Mouse (Mus musculus) urinary bladder, adult 18-20 months (tissue): ENCODE results near the gene Gif.

Experiments
- DNase-seq, 2 experiments: peaks; one replicate each; pipeline ENCODE4 v3.0.0; 2022; ENCODE audit warnings: low spot score in 2 of 2, mixed read lengths in 2 of 2

Gene Gif

GRCm38 (mm10) chr19:11794447-11794846 lies 47.1 kb downstream of the Gif start:
- no peak for DNase-seq

DNA sequence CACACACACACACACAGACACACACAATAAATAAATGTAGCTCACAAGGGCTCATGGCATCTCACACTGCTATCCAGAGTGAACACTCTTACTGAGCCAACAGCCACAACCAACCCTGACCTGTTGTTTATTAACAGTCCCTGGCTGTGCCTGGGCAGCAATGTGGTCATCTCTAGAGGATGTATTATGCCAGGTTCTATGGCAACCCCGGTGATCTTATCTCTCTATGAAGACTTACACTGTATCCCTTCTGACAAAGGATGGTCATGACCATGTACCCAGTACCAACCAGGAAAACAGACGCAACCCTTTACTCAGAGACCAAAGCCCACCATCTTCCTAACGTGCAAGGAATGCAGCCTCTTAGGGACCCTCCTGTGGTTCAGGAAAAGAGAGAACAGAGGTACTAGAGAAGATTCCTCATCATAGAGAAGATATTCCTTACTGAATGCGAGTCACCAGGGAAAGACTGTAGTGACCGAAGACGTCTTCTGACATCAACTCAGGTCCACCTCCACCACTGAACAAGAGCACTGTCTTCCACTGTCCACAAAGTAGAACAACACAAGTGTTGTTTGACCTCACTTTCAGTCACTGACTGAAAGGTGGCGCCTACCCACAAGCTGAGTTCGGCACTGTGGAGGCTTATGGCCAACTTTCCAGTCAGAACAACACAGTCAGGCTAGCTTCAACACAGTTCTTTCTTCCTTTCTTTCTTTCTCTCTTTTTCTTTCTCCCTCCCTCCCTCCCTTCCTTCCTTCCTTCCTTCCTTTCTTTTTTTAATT lies 53.4 kb downstream of the Gif start:
- no peak for DNase-seq

DNA sequence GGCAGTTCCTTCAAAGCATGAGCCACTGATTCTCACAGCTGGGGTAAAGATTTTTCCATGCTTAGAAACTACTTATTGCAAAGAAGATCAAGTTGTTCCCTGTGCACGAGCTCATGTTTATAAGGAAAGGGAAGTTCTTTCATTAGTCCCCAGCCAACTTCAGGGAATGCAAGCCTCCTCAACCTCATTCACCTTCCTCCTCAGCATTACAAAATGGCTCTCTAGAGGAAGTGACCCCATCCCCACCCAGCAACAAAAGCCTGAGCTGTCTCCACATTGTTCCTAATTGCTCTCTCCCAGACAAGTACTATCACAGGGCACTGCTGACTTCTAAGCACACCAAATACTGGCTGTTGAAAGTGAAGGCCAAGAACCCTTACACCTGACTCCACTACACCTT lies 57.1 kb downstream of the Gif start:
- no peak for DNase-seq

GRCm38 (mm10) chr19:11807251-11807650 lies 59.9 kb downstream of the Gif start:
- DNase-seq = no peak

DNA sequence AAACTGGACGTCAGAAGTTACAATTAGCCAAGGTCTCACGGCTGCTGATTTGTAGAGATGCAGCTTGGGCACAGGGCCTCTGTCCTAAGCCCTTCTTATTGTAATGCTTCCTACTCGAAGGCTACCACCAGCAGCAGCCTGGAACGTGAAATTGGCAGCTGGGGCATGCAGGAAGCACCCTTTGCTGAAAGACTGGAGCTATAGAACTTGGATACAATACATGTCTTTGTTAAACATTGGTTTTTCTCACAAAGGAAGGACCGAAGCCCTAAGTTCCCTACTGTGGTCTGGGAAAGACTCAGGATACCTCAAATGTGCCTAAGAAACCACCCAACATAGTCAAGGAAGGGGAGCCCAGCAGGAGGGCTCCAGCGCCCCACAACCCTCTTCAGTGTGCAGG lies 60.5 kb downstream of the Gif start:
- DNase-seq = no peak

DNA sequence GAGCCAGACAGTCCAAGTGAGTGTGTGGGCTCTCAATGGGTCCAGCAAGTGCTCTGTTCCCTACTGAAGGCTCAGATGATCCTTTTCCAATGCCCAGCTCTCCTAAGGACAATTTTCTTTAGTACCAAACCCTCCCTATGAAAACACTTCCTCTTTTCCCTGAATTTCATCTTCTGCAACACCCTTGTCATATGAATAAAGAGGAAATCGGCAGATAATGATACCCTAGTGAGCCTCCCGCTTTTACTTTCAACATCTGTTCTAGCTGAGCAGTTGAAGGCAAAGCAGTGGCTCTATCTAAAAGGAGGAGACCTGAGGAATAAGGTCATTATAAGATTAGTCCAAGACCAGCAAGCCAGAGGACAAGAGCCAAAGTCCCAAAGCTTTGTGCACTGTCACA lies 61.1 kb downstream of the Gif start:
- DNase-seq = no peak

GRCm38 (mm10) chr19:11810003-11810758 lies 62.8 kb downstream of the Gif start:
- DNase-seq = no peak

- DNase-seq = no peak
Observed at GRCm38 (mm10) chr19:11810856-11811255, 63.5 kb downstream of the Gif start.

DNA sequence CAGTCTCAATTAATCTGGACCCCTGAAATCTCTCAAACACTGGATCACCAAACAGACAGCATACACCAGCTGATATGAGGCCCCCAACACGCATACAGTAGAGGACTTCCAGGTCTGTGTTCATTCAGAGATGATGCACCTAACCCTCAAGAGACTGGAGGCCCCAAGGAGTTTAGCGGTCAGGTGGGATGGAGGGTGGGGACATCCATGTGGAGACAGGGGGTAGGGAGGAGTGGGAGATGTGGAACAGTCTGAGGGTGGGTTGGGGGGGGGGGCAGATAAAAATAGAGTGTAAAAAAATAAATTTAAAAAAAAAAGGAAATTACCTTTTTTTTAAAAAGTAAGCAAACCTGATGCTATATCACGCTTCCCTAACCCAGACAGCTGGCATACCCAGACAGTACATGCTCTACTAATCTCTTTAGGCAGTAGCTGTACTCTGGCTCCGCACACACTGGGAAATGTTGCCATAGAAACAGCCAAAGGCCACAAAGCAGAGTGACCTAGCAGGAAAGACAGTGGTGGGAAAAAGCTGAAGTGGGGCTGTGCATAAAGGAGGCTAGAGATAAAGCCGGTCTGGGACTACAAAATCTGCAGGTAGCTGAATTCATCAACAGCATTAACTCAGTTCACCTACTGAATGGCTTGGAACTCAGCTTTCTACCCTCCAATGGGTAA lies 64.5 kb downstream of the Gif start:
- DNase-seq = no peak
